Mouse (Mus musculus) spleen, embryonic (tissue): Measurements from ENCODE around the gene Gadd45gip1.

Experiments
- CTCF ChIA-PET: fragments of 350-600 bp; sonication (Branson Sonifier 250); formaldehyde crosslinking; loops from one replicate; lab custom pipeline; 2022; lab: Charles Lee

Gene Gadd45gip1

GRCm38 (mm10) chr8:84825636-84826035 lies 5.7 kb upstream of the Gadd45gip1 start:
- CTCF ChIA-PET: interaction anchor here (0.9 to 1.9 kb wide), 2 partner anchors 10 to 12 kb away, joined by 6 to 7 read pairs; no protein-coding TSS in a partner anchor

- CTCF ChIA-PET: interaction anchor here (0.6 kb wide), 1 partner anchor 123 kb away, joined by 3 read pairs; no protein-coding TSS in a partner anchor
Measured at GRCm38 (mm10) chr8:84826518-84826917, 4.8 kb upstream of the Gadd45gip1 start.

- CTCF ChIA-PET: interaction anchor here (0.7 kb wide), 1 partner anchor 107 kb away, joined by 5 read pairs; no protein-coding TSS in a partner anchor
Measured at GRCm38 (mm10) chr8:84832034-84832717, 854 bp downstream of the Gadd45gip1 start.

- CTCF ChIA-PET: interaction anchor here (0.6 to 0.7 kb wide), 2 partner anchors 12 to 108 kb away, joined by 3 to 5 read pairs; no protein-coding TSS in a partner anchor
Measured at GRCm38 (mm10) chr8:84832759-84833742, 1.7 kb downstream of the Gadd45gip1 start.

GRCm38 (mm10) chr8:84834002-84834865 lies 2.9 kb downstream of the Gadd45gip1 start:
- CTCF ChIA-PET: no interaction called here

- CTCF ChIA-PET: interaction anchor here (0.5 kb wide), 1 partner anchor 12 kb away, joined by 4 read pairs; no protein-coding TSS in a partner anchor
Measured at GRCm38 (mm10) chr8:84834866-84835855, 3.8 kb downstream of the Gadd45gip1 start.

- CTCF ChIA-PET: interaction anchor here (0.5 kb wide), 1 partner anchor 131 kb away, joined by 4 read pairs; no protein-coding TSS in a partner anchor
Measured at GRCm38 (mm10) chr8:84837149-84837911, 6.0 kb downstream of the Gadd45gip1 start.

GRCm38 (mm10) chr8:84837912-84838470 lies 6.7 kb downstream of the Gadd45gip1 start:
- CTCF ChIA-PET: no interaction called here

GRCm38 (mm10) chr8:84838513-84838912 lies 7.2 kb downstream of the Gadd45gip1 start:
- CTCF ChIA-PET: no interaction called here

- CTCF ChIA-PET: no interaction called here
Measured at GRCm38 (mm10) chr8:84839411-84839810, 8.1 kb downstream of the Gadd45gip1 start.

- CTCF ChIA-PET: no interaction called here
Measured at GRCm38 (mm10) chr8:84839875-84840247, 8.5 kb downstream of the Gadd45gip1 start.

- CTCF ChIA-PET: interaction anchor here (0.9 kb wide), 1 partner anchor 143 kb away, joined by 11 read pairs; no protein-coding TSS in a partner anchor
Measured at GRCm38 (mm10) chr8:84840248-84840999, 9.1 kb downstream of the Gadd45gip1 start, which contains the start of gene Rad23a. Rad23a (minus strand) TSS chr8:84840665.

- CTCF ChIA-PET: no interaction called here
Measured at GRCm38 (mm10) chr8:84841514-84841913, 10.2 kb downstream of the Gadd45gip1 start.

- CTCF ChIA-PET: interaction anchor here (0.6 kb wide), 1 partner anchor 11 kb away, joined by 3 read pairs; no protein-coding TSS in a partner anchor
Measured at GRCm38 (mm10) chr8:84844397-84845070, 13.2 kb downstream of the Gadd45gip1 start.

GRCm38 (mm10) chr8:84845355-84846093 lies 14.2 kb downstream of the Gadd45gip1 start:
- CTCF ChIA-PET: interaction anchor here (0.6 kb wide), 1 partner anchor 218 kb away, joined by 3 read pairs; no protein-coding TSS in a partner anchor

GRCm38 (mm10) chr8:84846094-84846721 lies 14.9 kb downstream of the Gadd45gip1 start:
- CTCF ChIA-PET: no interaction called here
